Mouse (Mus musculus) neutrophil, adult 65 days (primary cell): ENCODE data around the gene Ephx4. TPM values are rescaled to one million over a fixed set of nuclear protein-coding genes. Genes with fewer than 3 reads are reported as not detected.

Experiments used
- total RNA-seq: library from RNA; stranded (reverse); gene quantifications from 2 replicates; pipeline ENCODE4 v1.2.4, GENCODE M21; 2023

The Ephx4 gene
- not detected in 2 replicates for total RNA-seq

DNA sequence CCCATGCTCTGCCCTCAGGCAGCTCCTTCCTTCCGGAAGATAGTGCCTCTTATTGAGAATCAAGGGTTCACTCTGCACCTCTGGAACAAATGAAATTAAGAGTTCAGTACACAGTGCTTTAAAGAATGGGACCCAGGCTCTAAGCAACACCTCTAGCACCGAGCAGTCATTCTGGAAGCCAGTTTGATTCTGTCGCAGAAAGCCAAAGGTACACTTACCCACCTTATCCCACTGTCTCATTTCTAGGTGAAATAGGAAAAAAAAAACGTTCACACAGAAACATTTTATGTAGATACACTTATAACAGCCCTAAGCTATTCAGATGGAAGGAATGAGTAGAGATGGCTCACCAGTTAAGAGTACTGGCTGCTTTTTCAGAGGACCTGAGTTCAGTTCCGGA, at the start of gene Ephx4:
TSS of gene Ephx4 (plus strand) at position 301 of the 400 bp plus-strand sequence.

DNA sequence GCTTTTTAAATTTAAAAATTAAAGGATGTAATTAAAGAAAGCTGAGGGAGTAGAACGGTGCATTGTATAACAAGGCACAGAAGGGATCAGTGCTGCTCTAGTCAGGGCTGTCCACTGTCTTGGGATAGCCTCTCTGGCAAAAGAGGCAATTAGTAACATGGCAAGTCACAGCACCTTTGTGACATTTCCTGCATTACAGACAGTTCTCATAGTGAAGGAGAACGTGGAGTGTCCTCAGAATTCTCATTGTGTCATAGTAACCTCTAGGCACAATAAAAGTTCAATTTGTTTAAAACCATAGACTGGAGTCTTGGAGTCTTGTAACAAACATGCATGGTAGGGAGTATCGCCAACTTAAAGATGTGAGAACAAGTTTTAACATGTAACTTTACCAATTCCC, 28.7 kb downstream of the Ephx4 start, which contains the start of gene Lpcat2b:
TSS of gene Lpcat2b (plus strand) at position 301 of the 400 bp plus-strand sequence.

DNA sequence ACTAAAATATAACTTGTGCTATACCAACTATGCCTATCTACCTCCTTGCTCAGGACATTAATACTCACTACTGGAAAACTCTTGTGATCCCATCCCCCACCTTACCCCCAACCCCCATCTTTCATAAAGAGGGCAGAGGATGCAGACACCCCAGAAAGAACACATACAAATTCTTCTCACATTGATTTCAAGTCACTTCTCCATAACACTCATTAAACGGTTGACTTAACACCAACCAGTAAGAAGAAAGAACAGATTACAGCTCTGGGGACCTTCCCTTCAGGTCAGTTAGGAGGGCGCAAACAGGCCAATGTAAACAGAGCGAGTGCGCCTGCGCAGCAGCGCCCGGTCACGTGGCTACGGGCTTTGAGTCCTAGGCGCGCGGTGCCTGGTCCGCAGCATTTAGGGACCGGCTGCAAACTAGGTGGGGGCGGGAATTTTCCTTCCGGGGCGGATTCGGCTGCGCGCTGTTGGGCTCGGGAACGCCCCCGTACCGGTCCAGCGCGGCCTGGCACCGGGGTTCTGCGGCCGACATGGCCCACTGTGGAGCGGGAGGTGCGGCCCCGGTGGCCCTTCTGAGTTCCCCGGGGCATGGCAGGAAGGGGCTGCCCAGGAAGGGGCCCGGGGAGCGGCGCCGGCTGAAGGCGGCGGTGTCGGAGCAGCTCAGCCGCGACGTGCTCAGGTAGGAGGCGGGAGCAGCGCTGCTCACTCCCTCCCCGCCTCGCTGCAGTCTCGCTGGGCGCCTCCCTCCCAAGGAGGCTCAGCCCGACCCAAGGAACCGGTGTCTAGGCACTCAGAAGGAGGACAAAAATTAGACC, 35.1 kb downstream of the Ephx4 start, which contains the start of gene Btbd8:
TSS of gene Btbd8 (plus strand) at position 534 of the 818 bp plus-strand sequence.

Other genes with a start within 250 kb of the Ephx4 start
- 1.2 and 1.3 TPM in 2 replicates for gene Tgfbr3, start 113.1 kb upstream of the Ephx4 start, total RNA-seq
- gene Brdt, start 71.6 kb upstream of the Ephx4 start, total RNA-seq: 0.27 and 0.38 TPM in 2 replicates
- gene Lpcat2b, start 28.8 kb downstream of the Ephx4 start, total RNA-seq: not detected in 2 replicates
- 2.9 and 4.4 TPM in 2 replicates for gene Btbd8, start 35.3 kb downstream of the Ephx4 start, total RNA-seq
- not detected in 2 replicates for gene Gm42669, start 104.9 kb downstream of the Ephx4 start, total RNA-seq
- not detected in 2 replicates for gene 1700028K03Rik, start 132.0 kb downstream of the Ephx4 start, total RNA-seq
- gene Rpap2, start 194.6 kb downstream of the Ephx4 start, total RNA-seq: 4.4 and 6.8 TPM in 2 replicates
- 1.5 and 1.8 TPM in 2 replicates for gene Glmn, start 195.2 kb downstream of the Ephx4 start, total RNA-seq